Mouse (Mus musculus) hindbrain, embryonic 12.5 days (tissue): ENCODE data around the gene Calm2. TPM values are rescaled to one million over a fixed set of nuclear protein-coding genes. Genes with fewer than 3 reads are reported as not detected.

Experiments used
- polyA plus RNA-seq: library from polyadenylated mRNA; unstranded; fragments of >200 nt; fragmentation: Nextera tagmentation; extraction: Ambion mirVana; gene quantifications from 2 replicates; pipeline ENCODE4 v1.2.1, GENCODE M21; 2016

Gene Calm2
- polyA plus RNA-seq, 1 experiment from 2014 or later: 1,282 TPM

Other genes with a start within 250 kb of the Calm2 start
- 63.9 and 64.4 TPM in 2 replicates for gene Mcfd2, start 181.0 kb downstream of the Calm2 start, polyA plus RNA-seq
- 6.0 and 6.6 TPM in 2 replicates for gene Ttc7, start 164.0 kb downstream of the Calm2 start, polyA plus RNA-seq
- gene Stpg4, start 19.2 kb downstream of the Calm2 start, polyA plus RNA-seq: 0.34 TPM in 1 of 2 replicates, not detected in the other
- 25.3 and 50.1 TPM in 2 replicates for gene Epcam, start 189.0 kb upstream of the Calm2 start, polyA plus RNA-seq
- gene Msh2, start 225.4 kb upstream of the Calm2 start, polyA plus RNA-seq: 95.9 and 96.6 TPM in 2 replicates